Mouse (Mus musculus) layer of hippocampus, adult 2 months (tissue): Measurements from ENCODE around the gene Adar. TPM values are rescaled to one million over a fixed set of nuclear protein-coding genes. Genes with fewer than 3 reads are reported as not detected.

Experiments
- DNase-seq, 2 experiments: peaks; one replicate each; pipeline ENCODE4 v3.0.0; 2022; ENCODE audit warnings: low spot score in 2 of 2
- H3K27ac ChIP-seq: fragments of 200-600 bp; 2 replicates; pipeline ENCODE4 v1.8.1; 2022
- H3K4me3 ChIP-seq: fragments of 200-600 bp; 2 replicates; pipeline ENCODE4 v1.8.1; 2022; ENCODE audit warnings: mild to moderate bottlenecking
- CTCF ChIP-seq: fragments of 200-600 bp; conservative IDR thresholded peaks from 2 replicates; pipeline ENCODE4 v1.8.1; 2022; ENCODE audit warnings: antibody characterized with exemption, mild to moderate bottlenecking, moderate library complexity
- total RNA-seq, 2 experiments: library from RNA; stranded (reverse); gene quantifications; 2 replicates each; pipeline ENCODE4 v1.2.3; 2021

Gene Adar
- total RNA-seq, 2 experiments from 2014 or later: 122 to 133 TPM

GRCm38 (mm10) chr3:89757851-89758250 is 43.0 kb downstream of the Adar start:
- Histone ChIP-seq H3K4me3 (no peak overlapping the region), H3K27ac (no peak overlapping the region)
- TF ChIP-seq CTCF: no peak
- DNase-seq: no peak

- Histone ChIP-seq H3K27ac (no peak overlapping the region), H3K4me3 (no peak overlapping the region)
- no peak for TF ChIP-seq CTCF
- DNase-seq: no peak
Observed at GRCm38 (mm10) chr3:89759786-89760185, 45.0 kb downstream of the Adar start.

- TF ChIP-seq CTCF: no peak
- peak; percentile 59 to 65 for DNase-seq
- peak within 1 kb of the TSS; percentile 73 for H3K27ac ChIP-seq
- peak within 1 kb of the TSS; percentile 67 for H3K4me3 ChIP-seq
Observed at GRCm38 (mm10) chr3:89764119-89764724, 49.4 kb downstream of the Adar start, which contains the start of gene Chrnb2. Gene Chrnb2 (minus strand): TSS chr3:89764632.

- DNase-seq: no peak
- Histone ChIP-seq H3K4me3 (no peak overlapping the region), H3K27ac (no peak overlapping the region)
- no peak for TF ChIP-seq CTCF
Observed at GRCm38 (mm10) chr3:89769584-89769983, 54.8 kb downstream of the Adar start.

- TF ChIP-seq CTCF: no peak
- no peak for DNase-seq
- Histone ChIP-seq H3K27ac (no peak overlapping the region), H3K4me3 (no peak overlapping the region)
Observed at GRCm38 (mm10) chr3:89770425-89771002, 55.7 kb downstream of the Adar start.

GRCm38 (mm10) chr3:89772588-89772967 is 57.8 kb downstream of the Adar start:
- peak overlapping the region; percentile 78 for H3K4me3 ChIP-seq
- peak; percentile 98 for TF ChIP-seq CTCF
- peak overlapping the region; percentile 95 for H3K27ac ChIP-seq
- DNase-seq: peak; percentile 83 to 84

- H3K27ac ChIP-seq: peak within 1 kb of the TSS; percentile 95
- no peak for TF ChIP-seq CTCF
- H3K4me3 ChIP-seq: peak within 1 kb of the TSS; percentile 78
- DNase-seq: peak; percentile 98
Observed at GRCm38 (mm10) chr3:89772968-89773709, 58.3 kb downstream of the Adar start, which contains the start of gene Ube2q1. Gene Ube2q1 (plus strand): TSS chr3:89773616.

- no peak for TF ChIP-seq CTCF
- Histone ChIP-seq H3K27ac (peak overlapping the region; percentile 95), H3K4me3 (peak overlapping the region; percentile 78)
- DNase-seq: no peak
Observed at GRCm38 (mm10) chr3:89773740-89774211, 59.0 kb downstream of the Adar start.

- TF ChIP-seq CTCF: 0 out of 2 replicates have a peak, but pooled peaks have one; percentile 12
- Histone ChIP-seq H3K27ac (peak overlapping the region; percentile 95), H3K4me3 (peak overlapping the region; percentile 78)
- DNase-seq: no peak
Observed at GRCm38 (mm10) chr3:89774236-89774960, 59.6 kb downstream of the Adar start.

- H3K4me3 ChIP-seq: no peak overlapping the region
- DNase-seq: no peak
- no peak overlapping the region; the same call in 1 of the 2 replicates for H3K27ac ChIP-seq
- TF ChIP-seq CTCF: no peak
Observed at GRCm38 (mm10) chr3:89776001-89776400, 61.2 kb downstream of the Adar start.

GRCm38 (mm10) chr3:89780102-89780501 is 65.3 kb downstream of the Adar start:
- DNase-seq: no peak
- no peak overlapping the region for H3K4me3 ChIP-seq
- no peak for TF ChIP-seq CTCF
- H3K27ac ChIP-seq: no peak overlapping the region

- H3K4me3 ChIP-seq: no peak overlapping the region
- no peak for TF ChIP-seq CTCF
- no peak overlapping the region for H3K27ac ChIP-seq
- DNase-seq: no peak
Observed at GRCm38 (mm10) chr3:89781640-89782039, 66.8 kb downstream of the Adar start.
